Mouse (Mus musculus) frontal cortex, postnatal 14 days (tissue): ENCODE measurements around the gene Slc6a9.

Experiments used
- DNase-seq, 2 experiments: peaks; one replicate each; pipeline ENCODE4 v3.0.0; 2022; ENCODE audit warnings: low spot score in 2 of 2

Gene Slc6a9

DNA sequence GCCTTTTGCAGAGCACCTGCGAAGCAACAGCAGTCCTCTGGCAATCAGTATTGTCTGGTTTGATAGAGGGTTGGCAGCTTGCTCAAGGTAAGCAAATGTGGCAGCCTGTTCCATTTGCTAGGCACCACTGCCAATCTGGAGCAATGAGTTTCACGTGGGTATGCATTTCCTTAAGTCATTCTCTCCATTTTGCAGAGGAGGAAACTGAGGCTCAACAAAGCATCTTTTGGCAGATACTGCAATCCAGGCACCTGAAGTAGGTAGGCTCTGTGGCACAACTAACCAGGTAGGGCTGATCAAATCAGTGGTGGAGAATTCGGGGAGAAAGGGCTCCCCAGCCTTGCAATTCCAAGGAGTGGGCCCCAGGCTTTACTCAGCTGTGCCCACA lies at the start of gene Slc6a9:
Slc6a9 (plus strand) TSS at position 50 of the 388 bp plus-strand sequence.
- DNase-seq, result no peak

DNA sequence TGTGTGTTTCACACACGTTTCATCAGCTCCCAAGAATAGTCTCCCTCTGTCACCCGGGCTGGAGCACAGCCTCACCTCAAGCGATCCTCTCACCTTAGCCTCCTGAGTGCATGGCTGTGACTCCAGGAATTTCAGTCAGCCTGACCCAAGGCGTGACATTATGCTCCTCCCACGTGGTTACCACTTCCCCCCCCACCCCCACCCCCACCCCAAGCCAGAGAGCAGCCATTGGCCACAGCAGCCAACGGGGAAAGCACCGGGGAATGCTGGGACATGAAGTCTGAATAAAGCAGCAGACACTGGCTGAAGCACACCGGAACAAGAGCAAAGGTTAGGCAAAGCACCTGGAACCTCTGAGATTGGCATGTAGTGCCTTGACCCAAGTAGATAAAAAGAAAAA lies 47.3 kb upstream of the Slc6a9 start:
- no peak for DNase-seq

DNA sequence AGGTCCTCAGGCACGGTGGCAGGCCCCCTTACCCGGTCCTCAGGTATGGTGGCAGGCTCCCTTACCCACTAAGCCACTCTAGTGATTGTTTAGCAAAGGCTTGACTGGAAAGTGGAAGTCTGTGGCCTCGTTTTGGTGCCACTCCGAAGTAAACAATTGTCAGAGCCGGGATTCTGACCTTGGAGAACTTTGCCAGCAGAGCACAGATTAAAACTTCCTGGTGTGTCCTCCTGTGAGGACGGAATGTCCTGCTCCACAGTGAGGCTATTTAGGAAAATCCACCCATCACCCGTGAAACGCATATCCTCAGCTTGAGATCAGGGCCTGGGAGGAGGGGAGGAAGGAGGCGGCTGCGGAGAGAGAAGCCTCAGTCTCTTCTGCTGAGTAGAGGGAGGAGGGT lies 46.0 kb upstream of the Slc6a9 start:
- DNase-seq, result no peak

DNA sequence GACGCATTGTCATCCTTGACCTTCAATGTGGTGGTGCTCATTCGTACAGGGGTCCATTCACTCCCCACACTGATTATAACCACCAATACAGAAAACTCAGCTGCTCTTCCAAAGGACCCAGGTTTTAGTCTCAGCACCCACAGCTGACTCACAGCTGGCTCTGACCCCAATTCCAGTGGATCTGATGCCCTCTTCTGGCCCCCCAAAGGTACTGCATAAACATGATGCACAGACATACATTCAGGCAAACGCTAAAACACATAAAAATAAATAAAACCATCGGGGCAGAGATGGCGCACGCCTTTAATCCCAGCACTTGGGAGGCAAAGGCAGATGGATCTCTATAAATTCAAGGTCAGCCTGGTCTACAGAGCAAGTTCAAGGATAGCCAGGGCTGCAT lies 34.4 kb upstream of the Slc6a9 start:
- no peak for DNase-seq

DNA sequence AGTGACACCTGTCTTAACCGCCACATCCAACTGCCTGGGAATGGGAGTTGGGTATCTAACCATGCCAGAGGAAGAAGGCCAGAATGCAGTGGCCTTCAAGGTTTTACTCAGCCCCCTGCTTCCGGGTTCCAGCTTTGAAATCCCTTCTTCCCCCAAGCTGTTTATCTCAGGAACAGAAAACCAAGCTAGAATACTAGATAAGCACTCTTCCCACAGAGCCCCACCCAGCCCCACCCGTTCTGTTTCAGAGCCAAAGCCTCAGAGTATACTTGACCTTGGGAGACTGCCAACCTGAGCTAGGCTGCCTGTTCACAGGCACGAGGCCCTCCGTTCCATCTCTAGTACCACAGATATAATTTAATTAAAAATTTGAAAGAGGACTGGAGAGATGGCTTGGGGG lies 27.3 kb upstream of the Slc6a9 start:
- no peak for DNase-seq

DNA sequence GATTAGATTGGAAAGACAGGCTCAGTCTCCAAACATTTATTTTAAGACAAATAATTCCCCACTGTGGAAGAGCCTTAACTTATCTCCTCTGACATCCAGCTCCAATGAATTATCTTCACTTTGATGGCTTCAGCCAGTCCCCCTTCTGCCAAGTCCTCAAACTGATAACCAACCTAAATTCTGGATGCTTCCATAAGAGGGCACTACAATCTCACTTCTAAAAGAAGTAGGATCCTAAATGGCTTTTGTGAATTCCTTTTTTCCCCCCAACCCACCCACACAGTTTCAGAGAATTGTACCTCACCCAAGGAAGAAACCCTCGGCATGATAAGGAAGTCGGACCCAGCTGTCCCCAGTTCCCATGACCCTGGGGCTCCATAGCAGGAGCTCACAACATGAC lies 23.4 kb upstream of the Slc6a9 start:
- no peak for DNase-seq

DNA sequence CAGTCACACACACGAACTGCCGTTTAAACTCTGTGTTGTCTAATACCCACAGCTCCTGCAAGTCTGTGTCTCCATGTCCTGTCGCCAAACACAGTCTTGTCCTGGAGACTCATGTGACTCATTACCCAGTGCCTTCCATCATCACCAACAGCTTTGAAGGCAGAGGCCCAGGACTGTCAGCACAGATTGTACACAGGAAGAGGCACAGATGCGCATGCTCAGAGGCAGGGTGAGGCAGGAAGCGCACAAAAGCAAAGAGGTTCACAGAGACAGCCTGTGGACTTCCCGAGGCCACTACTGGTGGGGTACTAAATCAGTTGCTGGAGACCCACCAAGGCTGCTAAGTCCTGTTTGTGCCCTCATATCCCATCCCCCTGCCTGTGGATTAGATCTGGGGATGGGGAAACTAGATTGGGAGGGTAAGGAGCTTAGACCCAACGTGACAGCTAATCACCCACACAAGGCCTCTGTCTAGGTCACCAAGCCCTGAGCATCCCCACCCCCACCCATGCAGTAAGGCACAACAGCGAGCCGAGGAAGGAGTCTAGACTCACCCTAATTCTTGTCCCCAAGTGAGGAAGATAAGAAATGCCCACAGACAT lies 20.6 kb upstream of the Slc6a9 start:
- DNase-seq, result no peak

DNA sequence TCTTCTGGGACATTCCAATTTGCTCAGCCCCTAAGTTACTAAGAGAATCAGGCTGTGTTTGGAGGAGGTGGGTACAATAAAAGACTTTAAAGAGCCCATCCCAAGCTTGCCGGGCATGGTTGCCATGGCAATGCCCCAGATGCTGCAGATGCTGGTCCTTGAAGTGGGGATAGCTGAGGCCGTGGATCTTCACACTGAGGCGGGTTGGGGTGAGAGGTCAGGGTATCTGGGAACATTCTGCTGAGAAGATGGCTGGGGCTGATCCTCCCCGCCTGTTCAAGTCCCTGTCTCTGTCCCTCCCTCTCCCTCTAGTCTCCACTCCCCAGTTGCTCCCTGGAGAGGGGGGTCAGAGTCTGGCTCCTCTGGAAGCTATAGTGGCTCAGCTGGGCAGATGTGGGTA lies 20.0 kb upstream of the Slc6a9 start:
- no peak for DNase-seq

DNA sequence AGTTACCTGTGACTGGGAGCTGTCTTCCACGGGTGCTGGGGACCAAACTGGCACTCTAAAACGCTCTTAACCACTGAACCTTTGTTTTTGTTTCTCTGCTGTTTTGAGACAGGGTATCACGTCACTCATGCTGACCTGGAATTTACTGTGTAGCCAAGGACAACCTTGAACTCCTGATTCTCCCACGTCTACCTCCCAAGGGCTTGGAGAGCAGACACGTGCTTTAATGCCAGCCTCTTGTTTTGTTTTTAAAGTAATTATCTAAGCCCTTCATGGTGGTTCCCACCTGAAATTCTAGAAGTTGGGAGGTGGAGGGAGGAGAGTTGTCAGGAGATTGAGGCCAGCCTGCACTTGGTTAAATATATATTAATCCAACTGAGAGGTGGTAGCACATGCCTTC lies 17.5 kb upstream of the Slc6a9 start:
- DNase-seq, result no peak

DNA sequence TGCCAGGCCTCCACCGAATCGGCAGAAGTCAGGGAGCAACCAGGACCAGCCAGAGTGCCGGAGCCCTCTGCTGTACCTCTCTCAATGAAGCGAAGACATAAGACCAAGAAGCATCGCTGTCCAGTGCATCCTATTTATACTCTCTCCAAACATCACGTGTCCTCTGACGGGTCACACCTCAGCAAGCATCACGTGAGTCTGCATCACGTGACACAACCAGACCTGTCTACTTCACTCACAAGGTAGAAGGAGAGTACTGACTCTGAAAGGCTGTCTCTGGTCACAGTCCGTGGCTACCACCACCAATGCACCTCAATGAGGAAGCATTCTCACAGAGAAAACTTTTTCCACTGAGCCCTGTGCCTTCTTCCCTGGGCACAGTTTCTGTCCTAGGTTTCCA lies 16.3 kb upstream of the Slc6a9 start:
- DNase-seq, result no peak

DNA sequence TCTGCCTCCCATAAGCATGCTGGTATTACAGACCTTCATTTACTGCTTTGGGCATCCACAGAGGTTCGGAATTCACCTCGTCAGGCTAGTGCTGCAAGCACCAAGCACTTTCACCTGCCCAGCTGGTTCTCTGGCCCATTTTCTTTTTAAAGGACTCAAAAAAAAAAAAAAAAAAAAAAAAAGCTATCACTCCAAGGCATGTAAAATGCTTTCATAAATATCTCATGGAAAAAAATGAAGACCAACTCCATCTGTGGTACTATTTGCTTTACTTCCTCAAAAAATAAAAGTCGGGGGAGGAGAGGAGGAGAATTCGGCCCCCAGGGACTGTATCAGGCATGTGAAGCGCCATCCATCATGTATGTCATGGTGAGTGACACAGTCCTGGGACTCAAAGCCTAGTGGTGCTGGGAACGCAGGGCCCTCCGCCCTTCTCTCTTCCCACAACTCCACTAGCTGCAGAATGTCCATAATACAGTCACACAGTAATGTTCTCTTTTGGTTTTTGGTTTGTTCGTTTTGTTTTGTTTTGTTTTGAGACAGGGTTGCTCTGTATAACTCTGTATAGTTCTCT lies 5.6 kb upstream of the Slc6a9 start:
- no peak for DNase-seq

DNA sequence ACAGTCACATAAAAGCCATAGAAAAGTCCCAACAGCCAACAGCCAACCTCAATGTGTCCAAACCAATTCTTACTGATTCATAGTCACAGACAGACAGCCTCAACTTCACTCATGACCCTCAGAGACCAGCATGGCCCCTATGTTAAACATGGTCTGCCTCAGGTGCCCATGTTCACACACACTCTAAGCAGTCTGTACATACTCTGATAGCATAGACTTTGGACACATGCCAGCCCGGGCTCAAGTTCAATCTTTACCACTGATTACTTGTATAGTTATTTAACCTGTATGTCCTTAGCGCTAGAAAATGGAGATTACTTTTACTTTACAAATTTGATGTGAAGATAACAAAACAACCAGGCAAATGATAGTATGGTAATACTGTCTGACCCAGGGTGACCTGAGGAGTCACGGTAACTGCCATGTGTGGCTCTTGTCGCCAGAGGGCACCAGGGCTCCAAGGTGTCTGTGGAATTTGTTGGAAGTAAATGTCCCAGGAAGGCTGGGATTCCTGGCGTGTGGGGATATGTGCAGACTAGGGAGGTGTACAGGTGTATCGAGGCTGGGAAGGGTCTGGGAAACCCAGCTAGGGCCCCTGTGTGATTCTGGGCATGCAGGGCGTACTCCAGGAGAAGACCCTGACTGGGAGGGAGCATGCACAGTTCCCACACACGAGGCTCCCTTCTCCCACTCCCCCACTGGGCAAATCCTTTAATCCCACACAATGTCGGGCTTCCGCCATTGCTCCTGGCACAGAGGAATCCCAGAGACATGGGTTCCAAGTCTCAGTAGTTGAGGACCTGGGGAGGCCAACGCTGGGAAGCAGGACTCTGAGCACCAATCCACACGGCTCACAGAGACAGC lies 4.8 kb upstream of the Slc6a9 start:
- DNase-seq, result peak in 1 of 2 experiments; percentile 43

DNA sequence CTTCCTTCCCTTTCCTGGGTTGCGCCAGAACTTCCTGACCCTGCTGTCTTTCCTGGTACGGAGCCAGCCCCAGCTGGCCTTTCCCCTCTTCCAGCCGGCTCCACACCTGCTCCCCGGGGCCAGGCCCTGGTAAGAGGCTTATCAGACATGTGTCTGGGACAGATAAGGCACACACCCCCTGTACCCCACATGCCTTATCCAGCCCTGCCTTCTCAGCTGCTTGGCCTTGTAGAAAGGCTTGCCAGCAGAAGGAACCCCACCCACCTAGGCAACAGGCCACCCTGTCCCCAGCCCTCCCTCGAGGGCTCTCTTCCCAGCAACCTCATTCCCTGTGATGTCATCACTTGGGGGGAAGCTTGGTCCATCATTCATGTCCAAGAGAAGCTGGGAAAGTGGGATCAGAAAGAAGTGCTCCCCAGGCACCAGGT lies 4.2 kb upstream of the Slc6a9 start:
- no peak for DNase-seq

DNA sequence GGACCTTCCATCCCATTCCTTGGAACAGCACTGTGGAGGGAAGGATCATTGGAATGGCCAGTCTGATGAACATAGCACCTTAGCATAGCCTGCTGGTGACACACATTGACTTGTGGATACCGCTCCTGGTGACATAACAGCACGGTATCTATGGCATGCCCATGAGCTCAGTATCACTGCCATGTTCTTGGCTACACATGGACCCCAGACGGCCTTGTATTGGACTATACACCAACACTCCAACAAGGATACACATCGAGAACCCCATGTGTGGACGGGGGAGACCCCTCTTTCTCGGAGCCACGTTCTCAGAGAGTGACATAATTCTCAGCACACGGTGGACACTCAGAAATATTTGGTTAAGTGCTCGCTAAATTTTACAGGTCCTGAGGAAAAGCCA lies 3.5 kb upstream of the Slc6a9 start:
- DNase-seq, result no peak

DNA sequence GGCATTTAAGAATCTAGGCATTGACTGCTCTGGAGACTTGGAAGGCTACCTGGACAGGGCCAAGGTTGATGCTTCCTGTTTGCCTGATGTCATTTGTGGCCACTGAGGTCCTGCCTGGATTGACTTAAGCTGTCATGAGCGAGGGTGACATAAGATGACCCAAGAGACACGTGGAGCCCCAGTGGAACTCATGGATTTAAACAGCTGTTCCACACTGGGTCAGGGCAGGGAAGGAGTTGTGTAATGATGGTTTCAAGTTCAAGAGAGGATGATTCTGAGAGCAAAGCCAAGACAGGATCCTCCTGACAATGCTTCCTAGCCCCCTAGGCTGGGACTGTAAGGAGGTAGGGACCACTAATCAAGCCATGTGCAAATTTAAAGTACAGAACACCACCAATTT lies 2.8 kb upstream of the Slc6a9 start:
- DNase-seq, result no peak

DNA sequence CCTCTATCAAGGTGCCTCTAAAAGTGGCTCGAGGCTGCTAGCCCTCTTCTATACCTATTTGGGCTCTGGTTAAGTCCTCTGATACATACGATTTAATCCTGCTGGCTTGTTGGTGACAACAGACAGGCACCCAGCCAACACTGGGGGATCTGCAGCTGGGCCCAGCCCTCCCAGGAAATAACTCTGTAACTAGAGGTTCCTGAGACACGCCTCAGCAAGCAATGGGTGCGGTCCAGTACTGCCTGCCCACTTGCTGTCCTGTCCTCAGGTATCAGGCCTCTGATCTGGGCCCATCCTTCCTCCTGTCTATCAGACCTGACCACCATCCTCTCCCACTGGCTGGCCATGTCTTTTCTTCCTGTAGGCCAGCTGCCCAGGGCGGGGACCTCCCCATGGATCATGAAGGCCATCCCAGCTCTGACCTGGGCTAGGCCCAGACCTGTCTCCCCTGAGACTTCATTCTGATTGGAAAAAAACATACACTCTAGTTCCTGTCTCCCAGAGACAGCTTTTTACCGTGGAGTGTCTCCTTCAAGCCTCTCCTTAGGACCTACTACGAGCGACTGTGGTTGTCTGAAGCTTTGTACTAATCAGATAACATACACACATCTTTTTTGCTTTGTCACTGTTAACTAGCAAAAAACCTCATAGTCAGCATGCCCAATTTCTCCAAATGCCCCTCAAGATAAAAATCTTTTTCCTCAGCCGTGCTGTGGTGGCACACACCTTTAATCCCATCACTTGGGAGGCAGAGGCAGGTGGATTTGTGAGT lies 2.2 kb upstream of the Slc6a9 start:
- DNase-seq, result no peak

DNA sequence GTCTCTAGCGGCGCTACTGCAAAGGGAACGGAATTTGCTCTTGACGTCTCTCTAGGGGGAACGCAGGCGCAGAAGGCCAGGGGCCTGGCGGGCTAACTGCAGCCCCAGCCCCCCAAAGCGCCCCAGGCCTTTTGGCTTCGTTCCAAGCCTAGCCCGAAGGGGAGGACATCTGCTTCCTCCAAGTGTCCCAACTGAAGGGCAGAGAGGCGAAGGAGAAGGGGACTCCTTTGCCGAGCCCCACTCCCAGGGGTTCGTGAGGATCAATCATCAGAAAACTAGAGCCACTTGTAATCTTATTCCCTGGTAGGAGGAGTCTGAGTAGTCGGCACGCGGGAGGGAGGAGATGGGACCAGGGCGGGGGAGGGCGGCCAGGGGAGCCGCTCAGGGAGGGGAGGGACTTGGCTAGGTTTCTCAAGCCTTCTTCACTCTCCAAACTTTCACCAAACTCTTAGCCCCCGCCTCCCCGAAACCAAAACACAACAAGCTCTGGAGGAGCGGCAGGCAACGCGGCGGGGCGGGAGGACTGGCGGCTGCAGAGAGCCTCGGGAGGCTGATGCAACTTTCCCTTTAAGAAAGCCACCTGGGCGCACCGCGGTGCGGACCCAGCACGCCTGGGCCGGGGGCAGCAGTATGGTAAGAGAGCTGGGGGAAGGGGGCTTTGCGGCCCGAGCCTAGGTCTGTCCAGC lies 682 bp downstream of the Slc6a9 start:
- DNase-seq, result peak; percentile 44 to 52

DNA sequence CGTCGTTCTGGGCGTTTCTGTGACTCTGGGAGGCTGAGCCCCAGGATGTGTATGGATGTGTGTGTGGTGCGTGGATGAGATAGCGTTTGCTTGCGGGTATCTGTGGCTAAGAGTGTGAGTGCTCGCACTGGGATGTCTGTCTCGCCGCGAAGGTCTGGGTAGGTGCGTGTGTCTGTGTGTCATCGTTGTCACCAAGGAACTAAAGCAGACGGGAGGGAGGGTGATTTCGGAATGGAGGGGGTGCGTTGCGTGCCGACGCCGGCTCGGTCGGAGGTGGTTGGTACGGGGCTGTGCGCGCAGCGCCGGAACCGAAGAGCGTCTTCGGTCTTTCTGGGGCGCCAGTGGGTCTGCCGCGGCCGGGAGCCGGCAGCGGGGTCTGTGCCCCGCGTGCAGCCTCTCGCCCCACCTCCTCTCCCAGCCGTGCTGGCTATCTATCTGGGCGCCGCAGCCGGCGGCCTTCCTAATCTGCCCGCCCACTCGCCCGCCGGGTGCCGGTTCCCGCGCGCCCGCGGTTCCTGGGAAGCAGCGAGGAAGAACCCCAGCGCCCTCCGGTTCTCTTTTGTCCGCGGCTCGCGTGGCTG lies 1.3 kb downstream of the Slc6a9 start:
- peak; percentile 45 to 55 for DNase-seq

DNA sequence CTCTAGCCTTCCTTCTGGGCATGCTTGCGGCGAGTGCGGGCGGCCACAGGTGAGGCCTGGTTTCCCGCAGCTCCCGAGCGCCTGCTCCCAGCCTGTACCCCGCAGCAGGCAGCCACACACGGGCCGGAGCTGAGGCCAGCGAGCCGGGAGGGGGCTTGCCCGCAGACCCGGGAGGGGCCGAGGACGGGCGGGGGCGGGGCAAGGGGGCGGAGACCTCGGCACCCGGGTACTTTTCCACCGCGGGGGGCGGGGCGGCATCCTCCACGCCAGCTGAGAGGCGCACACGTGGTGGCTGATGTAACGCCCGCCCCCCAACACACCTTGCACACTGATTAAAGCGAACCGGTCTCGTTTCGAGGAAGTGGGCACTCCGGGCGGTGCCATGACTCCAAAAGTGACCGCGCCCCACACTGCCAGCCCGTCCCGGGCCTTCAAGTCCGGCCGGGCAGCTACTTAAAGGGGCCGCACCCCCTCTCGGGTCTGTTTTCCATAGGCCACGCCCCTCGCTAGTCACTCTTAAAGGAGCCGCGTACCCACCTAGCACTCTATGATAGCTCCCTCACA lies 2.0 kb downstream of the Slc6a9 start:
- peak; percentile 80 to 81 for DNase-seq

DNA sequence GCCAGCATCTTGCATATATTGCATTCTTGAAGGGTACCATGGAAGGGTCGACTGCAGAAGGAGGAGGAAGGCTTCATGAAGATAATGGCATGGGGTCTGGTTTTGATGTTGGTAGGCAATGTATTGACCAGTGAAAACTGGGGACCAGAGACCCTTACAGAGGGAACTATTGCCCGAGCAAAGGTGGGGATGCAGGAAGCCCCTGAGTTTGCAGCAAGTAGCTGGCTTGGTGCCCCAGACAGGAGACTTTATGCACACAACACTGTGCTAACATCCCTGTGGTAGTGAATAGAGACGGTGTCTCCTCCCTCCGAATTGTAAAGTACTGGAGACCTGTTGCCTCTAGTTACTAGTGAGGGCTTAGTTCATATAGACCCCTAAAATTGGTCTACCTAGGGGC lies 3.0 kb downstream of the Slc6a9 start:
- DNase-seq, result no peak

DNA sequence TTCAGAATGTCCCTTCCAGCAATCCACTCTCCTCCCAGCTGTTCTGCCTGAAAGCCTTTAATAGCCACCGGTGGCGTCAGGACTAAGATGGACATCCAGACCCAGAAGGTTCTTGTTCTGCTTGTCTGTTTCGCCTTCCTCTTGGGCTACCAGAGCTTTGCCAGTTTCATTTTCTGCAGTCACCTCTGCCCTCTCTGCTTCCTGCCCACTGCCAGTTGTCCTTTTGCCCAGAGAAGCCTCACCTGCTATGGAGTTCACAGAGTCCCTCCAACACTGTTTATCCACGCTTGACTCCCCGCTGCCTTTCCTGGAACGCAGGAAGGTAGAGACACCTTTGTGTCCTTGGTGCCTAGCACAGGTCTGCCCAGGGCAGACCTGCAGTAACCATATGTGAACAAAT lies 5.1 kb downstream of the Slc6a9 start:
- DNase-seq, result no peak
